Mouse (Mus musculus) heart, embryonic 11.5 days (tissue): Measurements from ENCODE around the gene Pik3r6. TPM values are rescaled to one million over a fixed set of nuclear protein-coding genes. Genes with fewer than 3 reads are reported as not detected.

Experiments
- ATAC-seq: fragments of 200-750 bp; cut with Nextera tagmentation; replicated peaks from 2 replicates; pipeline ENCODE4 v1.8.0; 2017; ENCODE audit warnings: moderate library complexity; ENCODE audit not compliant: insufficient number of reproducible peaks, low FRiP score, low TSS enrichment
- H3K27ac ChIP-seq: fragments of 300-500 bp; sonication (generic); 2 replicates; pipeline ENCODE4 v1.5.1; 2014; ENCODE audit warnings: mild to moderate bottlenecking, low read depth, low read length
- H3K27me3 ChIP-seq: fragments of 300-500 bp; sonication (generic); 2 replicates; pipeline ENCODE4 v1.6.1; 2014; ENCODE audit warnings: mild to moderate bottlenecking, low read length, mixed read lengths; ENCODE audit not compliant: control insufficient read depth, insufficient read depth
- H3K36me3 ChIP-seq: fragments of 300-500 bp; sonication (generic); 2 replicates; pipeline ENCODE4 v1.6.1; 2014; ENCODE audit warnings: mild to moderate bottlenecking, low read length, moderate library complexity, mixed read lengths; ENCODE audit not compliant: control insufficient read depth, insufficient read depth
- H3K4me1 ChIP-seq: fragments of 300-500 bp; sonication (generic); 2 replicates; pipeline ENCODE4 v1.6.1; 2014; ENCODE audit warnings: low read length; ENCODE audit not compliant: control insufficient read depth, insufficient read depth
- H3K4me2 ChIP-seq: fragments of 300-500 bp; sonication (generic); 2 replicates; pipeline ENCODE4 v1.6.1; 2014; ENCODE audit warnings: mild to moderate bottlenecking, moderate library complexity
- H3K4me3 ChIP-seq: fragments of 300-500 bp; sonication (generic); 2 replicates; pipeline ENCODE4 v1.5.1; 2014; ENCODE audit warnings: low read depth, low read length
- H3K9ac ChIP-seq: fragments of 300-500 bp; sonication (generic); 2 replicates; pipeline ENCODE4 v1.6.1; 2014; ENCODE audit warnings: mild to moderate bottlenecking, low read depth, low read length, moderate library complexity
- H3K9me3 ChIP-seq: fragments of 300-500 bp; sonication (generic); replicated peaks from 2 replicates; pipeline ENCODE4 v1.6.1; 2016; ENCODE audit warnings: low read length; ENCODE audit not compliant: control insufficient read depth
- WGBS: fragments of 180-500 bp; shearing (Covaris S2); extraction: QIAGEN DNeasy Blood & Tissue Kit; methylation state at CpG from one replicate; pipeline ENCODE4 v1.1.7; 2014; ENCODE audit not compliant: insufficient replicate concordance; 5-methylcytosine and 5-hydroxymethylcytosine counted together
- polyA plus RNA-seq: library from polyadenylated mRNA; unstranded; fragments of >200 nt; fragmentation: Nextera tagmentation; extraction: Ambion mirVana; gene quantifications from 2 replicates; pipeline ENCODE4 v1.2.1, GENCODE M21; 2014

Gene Pik3r6
- polyA plus RNA-seq, 1 experiment from 2014 or later = 2.5 TPM

GRCm38 (mm10) chr11:68589055-68589809 is 86.4 kb downstream of the Pik3r6 start:
- no peak overlapping the region for H3K4me2 ChIP-seq
- H3K4me3 ChIP-seq = no peak overlapping the region
- H3K9me3 ChIP-seq = no peaks in the 10 kb centered on the region
- peaks cover 35% of the 10 kb centered on the region for H3K4me1 ChIP-seq
- no peak for ATAC-seq
- no peak overlapping the region for H3K27ac ChIP-seq
- H3K27me3 ChIP-seq = no peaks in the 10 kb centered on the region
- no peaks in the 10 kb centered on the region for H3K36me3 ChIP-seq
- WGBS = 60% methylated on average over 8 of the region's 8 CpGs
- no peak overlapping the region for H3K9ac ChIP-seq

DNA sequence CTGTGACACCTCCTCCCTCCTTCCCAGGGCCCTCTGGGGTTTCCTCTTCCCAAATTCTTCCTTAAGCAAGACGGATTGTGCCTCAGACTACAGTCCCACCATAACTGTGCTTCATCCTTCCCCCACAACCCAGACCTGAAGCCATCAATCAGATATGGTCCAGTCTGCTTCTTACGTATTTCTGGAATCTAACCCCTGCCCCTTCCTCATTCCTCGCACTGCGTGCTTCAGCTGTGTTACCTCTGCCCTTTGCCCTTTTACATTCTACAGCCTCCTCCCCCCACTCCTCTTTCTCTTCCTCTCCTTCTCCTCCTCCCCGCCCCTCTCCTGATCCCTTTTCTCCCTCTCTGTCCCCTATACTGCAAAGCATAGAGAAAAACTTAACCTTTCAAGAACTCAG is 88.9 kb downstream of the Pik3r6 start:
- 20% methylated on average over 5 of the region's 5 CpGs for WGBS
- no peaks in the 10 kb centered on the region for H3K27me3 ChIP-seq
- H3K4me1 ChIP-seq = peaks cover 35% of the 10 kb centered on the region
- H3K4me2 ChIP-seq = no peak overlapping the region; the same call in 1 of the 2 replicates
- no peaks in the 10 kb centered on the region for H3K36me3 ChIP-seq
- H3K9me3 ChIP-seq = no peaks in the 10 kb centered on the region
- H3K27ac ChIP-seq = no peak overlapping the region
- no peak overlapping the region for H3K9ac ChIP-seq
- H3K4me3 ChIP-seq = no peak overlapping the region
- ATAC-seq = no peak

GRCm38 (mm10) chr11:68593247-68593646 is 90.4 kb downstream of the Pik3r6 start:
- Histone ChIP-seq H3K4me2 (no peak overlapping the region), H3K9me3 (no peaks in the 10 kb centered on the region), H3K27ac (peak overlapping the region; percentile 70), H3K4me3 (no peak overlapping the region), H3K4me1 (peaks cover 40% of the 10 kb centered on the region), H3K27me3 (no peaks in the 10 kb centered on the region), H3K36me3 (no peaks in the 10 kb centered on the region), H3K9ac (no peak overlapping the region; the same call in 1 of the 2 replicates)
- WGBS = 26% methylated on average over 3 of the region's 3 CpGs
- ATAC-seq = no peak

DNA sequence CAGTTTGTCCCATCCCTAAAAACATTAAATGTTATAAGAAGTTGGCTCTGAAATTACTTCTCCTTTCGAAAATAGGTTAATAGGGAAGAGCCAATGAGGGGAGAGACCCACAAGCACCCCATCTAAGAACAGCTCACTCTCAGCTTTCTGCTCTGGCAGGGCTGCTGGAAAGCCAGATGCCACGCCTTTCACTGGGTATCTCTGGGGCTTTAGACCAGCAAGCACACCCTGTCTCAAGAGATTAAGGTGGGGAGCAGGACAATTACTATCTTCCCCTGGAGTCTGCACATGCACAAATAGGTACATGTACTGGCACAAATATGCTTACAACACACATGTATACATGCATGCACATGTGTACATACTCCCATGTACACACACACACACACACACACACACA is 95.1 kb downstream of the Pik3r6 start:
- Histone ChIP-seq H3K27ac (no peak overlapping the region), H3K9me3 (no peaks in the 10 kb centered on the region), H3K36me3 (no peaks in the 10 kb centered on the region), H3K27me3 (no peaks in the 10 kb centered on the region), H3K4me3 (no peak overlapping the region), H3K9ac (no peak overlapping the region), H3K4me1 (peaks cover 45% of the 10 kb centered on the region), H3K4me2 (no peak overlapping the region)
- ATAC-seq = no peak
- 77% methylated on average over 2 of the region's 2 CpGs for WGBS

- peak overlapping the region; percentile 89 for H3K27ac ChIP-seq
- 15% methylated on average over 6 of the region's 6 CpGs for WGBS
- no peaks in the 10 kb centered on the region for H3K9me3 ChIP-seq
- H3K4me1 ChIP-seq = peaks cover 37% of the 10 kb centered on the region
- H3K4me2 ChIP-seq = no peak overlapping the region
- no peak overlapping the region for H3K4me3 ChIP-seq
- no peaks in the 10 kb centered on the region for H3K27me3 ChIP-seq
- H3K9ac ChIP-seq = 0 out of 2 replicates have a peak overlapping the region, but pooled peaks have one; percentile 54
- ATAC-seq = 0 out of 2 replicates have a peak, but pooled peaks have one; percentile 44
- no peaks in the 10 kb centered on the region for H3K36me3 ChIP-seq
Measured at GRCm38 (mm10) chr11:68600551-68601021, 97.8 kb downstream of the Pik3r6 start.

GRCm38 (mm10) chr11:68601486-68601991 is 98.7 kb downstream of the Pik3r6 start:
- H3K4me3 ChIP-seq = no peak overlapping the region
- no peak overlapping the region; the same call in 1 of the 2 replicates for H3K4me2 ChIP-seq
- 2% methylated on average over 9 of the region's 9 CpGs for WGBS
- H3K27ac ChIP-seq = peak overlapping the region; percentile 89
- no peak for ATAC-seq
- no peaks in the 10 kb centered on the region for H3K9me3 ChIP-seq
- no peak overlapping the region for H3K9ac ChIP-seq
- no peaks in the 10 kb centered on the region for H3K27me3 ChIP-seq
- no peaks in the 10 kb centered on the region for H3K36me3 ChIP-seq
- H3K4me1 ChIP-seq = peaks cover 37% of the 10 kb centered on the region

Other genes starting within 250 kb of the Pik3r6 start
- 6.1 and 6.8 TPM in 2 replicates for gene Ntn1, start 102.2 kb upstream of the Pik3r6 start, polyA plus RNA-seq
- gene Pik3r5, start 70.9 kb upstream of the Pik3r6 start, polyA plus RNA-seq = 0.19 and 0.25 TPM in 2 replicates
- 0.17 TPM in 1 of 2 replicates, not detected in the other for gene Mfsd6l, start 53.2 kb downstream of the Pik3r6 start, polyA plus RNA-seq
- 0.29 and 0.58 TPM in 2 replicates for gene Ccdc42, start 84.0 kb downstream of the Pik3r6 start, polyA plus RNA-seq
- 150 and 190 TPM in 2 replicates for gene Myh10, start 188.5 kb downstream of the Pik3r6 start, polyA plus RNA-seq